Mouse (Mus musculus) lung, embryonic 16.5 days (tissue): ENCODE results near the gene Olfr769. TPM values are rescaled to one million over a fixed set of nuclear protein-coding genes. Genes with fewer than 3 reads are reported as not detected.
"Not testable (repeated sequence)": the region's sequence is repeated elsewhere in the genome, so short reads cannot be mapped to it uniquely, and the experiment has no call there.

Experiments used
- ATAC-seq: fragments of 200-750 bp; cut with Nextera tagmentation; 2 replicates; pipeline ENCODE4 v1.8.0; 2017; ENCODE audit warnings: low read depth, mild to moderate bottlenecking, moderate library complexity
- H3K27ac ChIP-seq: fragments of 300-500 bp; sonication (generic); 2 replicates; pipeline ENCODE4 v1.5.1; 2014; ENCODE audit warnings: mild to moderate bottlenecking, control low read depth, low read length
- H3K27me3 ChIP-seq: fragments of 300-500 bp; sonication (generic); 2 replicates; pipeline ENCODE4 v1.6.1; 2014; ENCODE audit warnings: low read depth, low read length, mixed read lengths; ENCODE audit not compliant: control insufficient read depth, insufficient read depth
- H3K36me3 ChIP-seq: fragments of 300-500 bp; sonication (generic); 2 replicates; pipeline ENCODE4 v1.6.1; 2014; ENCODE audit warnings: low read length; ENCODE audit not compliant: control insufficient read depth, insufficient read depth
- H3K4me1 ChIP-seq: fragments of 300-500 bp; sonication (generic); replicated peaks from 2 replicates; pipeline ENCODE4 v1.6.1; 2014; ENCODE audit warnings: low read length, mixed read lengths; ENCODE audit not compliant: control insufficient read depth, insufficient read depth
- H3K4me2 ChIP-seq: fragments of 300-500 bp; sonication (generic); 2 replicates; pipeline ENCODE4 v1.6.1; 2014; ENCODE audit warnings: low read depth, low read length, control low read depth
- H3K4me3 ChIP-seq: fragments of 300-500 bp; sonication (generic); 2 replicates; pipeline ENCODE4 v1.5.1; 2014; ENCODE audit warnings: mild to moderate bottlenecking, low read length, control low read depth
- H3K9ac ChIP-seq: fragments of 300-500 bp; sonication (generic); 2 replicates; pipeline ENCODE4 v1.6.1; 2014; ENCODE audit warnings: low read length, control low read depth
- H3K9me3 ChIP-seq: fragments of 300-500 bp; sonication (generic); 2 replicates; pipeline ENCODE4 v1.6.1; 2016; ENCODE audit warnings: low read length; ENCODE audit not compliant: control insufficient read depth
- WGBS: fragments of 180-500 bp; shearing (Covaris S2); extraction: QIAGEN DNeasy Blood & Tissue Kit; methylation state at CpG from one replicate; pipeline ENCODE4 v1.1.7; 2014; 5-methylcytosine and 5-hydroxymethylcytosine counted together
- polyA plus RNA-seq: library from polyadenylated mRNA; unstranded; fragments of >200 nt; fragmentation: Nextera tagmentation; extraction: Ambion mirVana; gene quantifications from 2 replicates; pipeline ENCODE4 v1.2.1, GENCODE M21; 2015

The Olfr769 gene
- not detected in 2 replicates for polyA plus RNA-seq

- Histone ChIP-seq H3K9me3 (no peaks in the 10 kb centered on the region), H3K4me1 (no peaks in the 10 kb centered on the region), H3K27me3 (no peaks in the 10 kb centered on the region), H3K27ac (no peak within 1 kb of the TSS), H3K4me2 (no peak within 1 kb of the TSS), H3K4me3 (no peak within 1 kb of the TSS), H3K9ac (no peak within 1 kb of the TSS), H3K36me3 (no peaks in the 10 kb centered on the region)
- no peak for ATAC-seq
- WGBS = 74% methylated on average over 2 of the region's 2 CpGs
Measured at GRCm38 (mm10) chr10:129117761-129118160, at the start of gene Olfr769. Gene Olfr769, minus strand, starts transcription at chr10:129117861.

DNA sequence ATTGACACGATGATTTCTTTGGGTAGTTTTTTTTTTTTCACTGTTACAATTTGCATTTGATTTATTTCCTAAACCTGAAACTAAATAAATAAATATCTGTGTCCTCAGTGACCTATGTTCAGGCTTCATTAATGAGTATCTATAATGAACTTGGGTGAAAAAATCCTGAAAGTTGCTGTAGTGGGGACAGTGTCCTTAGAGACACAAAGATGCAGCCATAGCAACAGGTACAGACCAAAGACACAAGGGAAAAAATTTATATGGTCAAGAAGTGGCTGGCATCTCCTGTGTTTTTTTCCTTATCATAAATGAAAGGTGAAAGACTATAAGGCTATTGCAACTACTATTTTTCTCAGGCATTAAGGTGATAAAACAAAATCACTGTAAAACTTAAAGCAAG lies 47.0 kb upstream of the Olfr769 start, which contains the start of gene Olfr771:
Gene Olfr771 (minus strand): TSS at position 101 of the 400 bp plus-strand sequence.
- Histone ChIP-seq H3K9ac (no peak within 1 kb of the TSS), H3K27me3 (no peaks in the 10 kb centered on the region), H3K4me1 (no peaks in the 10 kb centered on the region), H3K27ac (no peak within 1 kb of the TSS), H3K9me3 (no peaks in the 10 kb centered on the region), H3K4me2 (no peak within 1 kb of the TSS), H3K4me3 (no peak within 1 kb of the TSS), H3K36me3 (no peaks in the 10 kb centered on the region)
- no peak for ATAC-seq
- WGBS = 61% methylated on average over 1 of the region's 1 CpGs

DNA sequence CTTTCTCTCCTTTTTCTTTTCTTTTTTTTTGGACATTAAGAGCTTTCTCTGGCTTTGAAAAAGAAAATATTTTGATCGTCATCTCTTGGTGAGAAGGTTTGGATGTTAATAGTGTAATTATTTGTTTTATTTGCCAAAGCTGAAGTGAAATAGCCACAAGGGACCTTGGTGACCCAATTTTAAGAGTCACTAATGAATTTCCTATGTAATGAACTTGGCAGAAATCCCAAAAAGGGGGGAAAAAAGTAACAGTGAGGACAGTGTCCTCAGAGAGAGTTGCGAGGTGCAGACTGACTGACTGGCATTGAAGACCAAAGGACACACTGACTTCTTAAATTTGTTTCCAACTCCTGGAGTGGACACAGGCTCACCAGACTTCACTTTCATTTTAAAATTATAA lies 21.2 kb upstream of the Olfr769 start, which contains the start of gene Olfr770:
Gene Olfr770 (minus strand): TSS at position 101 of the 400 bp plus-strand sequence.
- Histone ChIP-seq H3K9me3 (no peaks in the 10 kb centered on the region), H3K4me1 (no peaks in the 10 kb centered on the region), H3K36me3 (no peaks in the 10 kb centered on the region), H3K9ac (no peak within 1 kb of the TSS), H3K27me3 (no peaks in the 10 kb centered on the region), H3K27ac (no peak within 1 kb of the TSS), H3K4me2 (no peak within 1 kb of the TSS), H3K4me3 (no peak within 1 kb of the TSS)
- no peak for ATAC-seq
- WGBS = 71% methylated on average over 2 of the region's 2 CpGs

GRCm38 (mm10) chr10:129115146-129115545 lies 2.5 kb downstream of the Olfr769 start:
- no peak overlapping the region for H3K4me3 ChIP-seq
- no peaks in the 10 kb centered on the region for H3K27me3 ChIP-seq
- no peak overlapping the region for H3K4me2 ChIP-seq
- no peak for ATAC-seq
- H3K27ac ChIP-seq = no peak overlapping the region
- 80% methylated on average over 3 of the region's 3 CpGs for WGBS
- no peak overlapping the region for H3K9ac ChIP-seq
- H3K36me3 ChIP-seq = no peaks in the 10 kb centered on the region
- no peaks in the 10 kb centered on the region for H3K9me3 ChIP-seq
- no peaks in the 10 kb centered on the region for H3K4me1 ChIP-seq

GRCm38 (mm10) chr10:129101231-129101630 lies 16.4 kb downstream of the Olfr769 start:
- no peaks in the 10 kb centered on the region for H3K36me3 ChIP-seq
- no peak overlapping the region for H3K9ac ChIP-seq
- no peaks in the 10 kb centered on the region for H3K27me3 ChIP-seq
- H3K4me2 ChIP-seq = no peak overlapping the region
- no peak overlapping the region for H3K4me3 ChIP-seq
- no peak for ATAC-seq
- H3K9me3 ChIP-seq = no peaks in the 10 kb centered on the region
- no peaks in the 10 kb centered on the region for H3K4me1 ChIP-seq
- WGBS = 27% methylated on average over 3 of the region's 3 CpGs
- H3K27ac ChIP-seq = no peak overlapping the region

DNA sequence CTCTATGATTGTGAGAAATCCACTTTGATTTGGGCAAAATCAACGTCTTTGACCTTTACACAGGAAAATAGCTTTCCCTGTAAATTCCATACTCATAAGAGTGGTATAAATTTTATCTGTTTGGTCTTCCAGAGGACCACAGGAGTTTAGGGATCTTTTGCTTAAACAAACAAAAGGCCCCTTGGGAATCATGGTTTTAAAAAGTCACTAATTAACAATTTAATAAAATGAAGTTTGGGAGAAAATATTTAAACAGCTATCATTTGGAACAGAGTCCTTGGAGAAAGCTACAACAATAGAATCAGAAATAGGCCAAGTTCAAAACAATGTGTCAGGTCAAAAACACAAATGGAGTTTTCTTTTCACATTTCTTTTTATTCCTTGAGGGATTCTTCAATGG lies 18.4 kb downstream of the Olfr769 start, which contains the start of gene Olfr768:
Gene Olfr768 (minus strand): TSS at position 101 of the 400 bp plus-strand sequence.
- Histone ChIP-seq H3K36me3 (no peaks in the 10 kb centered on the region), H3K4me3 (no peak within 1 kb of the TSS), H3K9ac (no peak within 1 kb of the TSS), H3K27ac (no peak within 1 kb of the TSS), H3K9me3 (no peaks in the 10 kb centered on the region), H3K4me1 (no peaks in the 10 kb centered on the region), H3K4me2 (no peak within 1 kb of the TSS), H3K27me3 (no peaks in the 10 kb centered on the region)
- no peak for ATAC-seq
- 61% methylated on average over 1 of the region's 1 CpGs for WGBS

DNA sequence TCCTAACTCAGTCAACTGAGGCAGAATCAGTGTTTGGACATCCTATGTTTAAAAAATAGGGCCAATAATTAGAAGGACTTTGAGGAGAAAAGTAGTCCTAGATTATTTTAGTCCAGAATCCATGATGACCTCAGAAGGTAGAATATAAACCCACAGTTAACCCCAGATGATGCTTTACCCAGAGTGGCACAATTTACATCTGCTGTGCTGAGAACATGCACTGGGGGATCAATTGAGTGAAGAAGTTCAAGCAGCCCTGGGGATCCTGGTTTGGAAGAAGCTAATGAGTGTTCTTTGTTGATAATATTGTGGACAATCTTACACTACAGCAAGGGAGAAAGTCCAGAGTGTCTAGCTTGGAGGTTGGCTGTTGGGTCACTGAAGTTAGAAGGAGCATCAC lies 34.9 kb downstream of the Olfr769 start, which contains the start of gene Olfr767:
Gene Olfr767 (minus strand): TSS at position 101 of the 400 bp plus-strand sequence.
- not testable (repeated sequence) for H3K27ac ChIP-seq, ATAC-seq, H3K27me3 ChIP-seq, H3K9ac ChIP-seq, H3K36me3 ChIP-seq, H3K4me2 ChIP-seq, H3K4me1 ChIP-seq, H3K4me3 ChIP-seq, H3K9me3 ChIP-seq

GRCm38 (mm10) chr10:129068877-129069276 lies 48.8 kb downstream of the Olfr769 start, which contains the start of gene Olfr766-ps1:
Gene Olfr766-ps1, minus strand, starts transcription at chr10:129068977.
- no peak for ATAC-seq
- Histone ChIP-seq H3K27ac (no peak within 1 kb of the TSS), H3K4me2 (no peak within 1 kb of the TSS)

More at GRCm38 (mm10) chr10:129068877-129069276, 48.8 kb downstream of the Olfr769 start, which contains the start of gene Olfr766-ps1:
- no peaks in the 10 kb centered on the region for H3K27me3 ChIP-seq
- H3K9ac ChIP-seq = no peak within 1 kb of the TSS
- WGBS = 76% methylated on average over 2 of the region's 2 CpGs
- no peaks in the 10 kb centered on the region for H3K4me1 ChIP-seq
- no peaks in the 10 kb centered on the region for H3K9me3 ChIP-seq
- no peak within 1 kb of the TSS for H3K4me3 ChIP-seq
- H3K36me3 ChIP-seq = no peaks in the 10 kb centered on the region
